Mouse (Mus musculus) kidney, embryonic 14.5 days (tissue): ENCODE results near the gene Npepps. TPM values are rescaled to one million over a fixed set of nuclear protein-coding genes. Genes with fewer than 3 reads are reported as not detected.
"Not testable (repeated sequence)": the region's sequence is repeated elsewhere in the genome, so short reads cannot be mapped to it uniquely, and the experiment has no call there.

ENCODE experiments used
- ATAC-seq: fragments of 200-750 bp; cut with Nextera tagmentation; 2 replicates; pipeline ENCODE4 v1.8.0; 2017; ENCODE audit warnings: moderate number of reproducible peaks, mild to moderate bottlenecking, moderate TSS enrichment, moderate library complexity; ENCODE audit not compliant: low FRiP score, low TSS enrichment
- H3K27ac ChIP-seq: fragments of 300-500 bp; sonication (generic); 2 replicates; pipeline ENCODE4 v1.5.1; 2014; ENCODE audit warnings: low read depth, mild to moderate bottlenecking, low read length, moderate library complexity, mixed read lengths
- H3K27me3 ChIP-seq: fragments of 300-500 bp; sonication (generic); 2 replicates; pipeline ENCODE4 v1.6.1; 2014; ENCODE audit warnings: mild to moderate bottlenecking, low read length; ENCODE audit not compliant: control insufficient read depth, insufficient read depth
- H3K36me3 ChIP-seq: fragments of 300-500 bp; sonication (generic); 2 replicates; pipeline ENCODE4 v1.6.1; 2014; ENCODE audit warnings: low read length, mixed read lengths; ENCODE audit not compliant: control insufficient read depth, insufficient read depth
- H3K4me1 ChIP-seq: fragments of 300-500 bp; sonication (generic); 2 replicates; pipeline ENCODE4 v1.6.1; 2014; ENCODE audit warnings: low read length, mixed read lengths; ENCODE audit not compliant: control insufficient read depth, insufficient read depth
- H3K4me2 ChIP-seq: fragments of 300-500 bp; sonication (generic); replicated peaks from 2 replicates; pipeline ENCODE4 v1.6.1; 2014; ENCODE audit warnings: low read depth, mild to moderate bottlenecking, low read length
- H3K4me3 ChIP-seq: fragments of 300-500 bp; sonication (generic); 2 replicates; pipeline ENCODE4 v1.5.1; 2014; ENCODE audit warnings: mild to moderate bottlenecking, low read length
- H3K9ac ChIP-seq: fragments of 300-500 bp; sonication (generic); 2 replicates; pipeline ENCODE4 v1.6.1; 2014; ENCODE audit warnings: low read depth, mild to moderate bottlenecking, low read length, moderate library complexity
- H3K9me3 ChIP-seq: fragments of 300-500 bp; sonication (generic); 2 replicates; pipeline ENCODE4 v1.6.1; 2016; ENCODE audit warnings: low read length; ENCODE audit not compliant: control insufficient read depth
- WGBS: fragments of 180-500 bp; shearing (Covaris S2); extraction: QIAGEN DNeasy Blood & Tissue Kit; methylation state at CpG from one replicate; pipeline ENCODE4 v1.1.7; 2014; 5-methylcytosine and 5-hydroxymethylcytosine counted together
- polyA plus RNA-seq: library from polyadenylated mRNA; unstranded; fragments of >200 nt; fragmentation: Nextera tagmentation; extraction: Ambion mirVana; gene quantifications from 2 replicates; pipeline ENCODE4 v1.2.1, GENCODE M21; 2014

The Npepps gene
- polyA plus RNA-seq, result 53.6 and 78.6 TPM in 2 replicates

GRCm38 (mm10) chr11:97280216-97280861, at the start of gene Npepps:
Npepps (minus strand) TSS chr11:97280638.
- H3K4me3 ChIP-seq, result peak within 1 kb of the TSS; percentile 99
- peaks cover 10% of the 10 kb centered on the region for H3K4me1 ChIP-seq
- peak within 1 kb of the TSS; percentile 61 for H3K4me2 ChIP-seq
- ATAC-seq, result peak; percentile 75
- 1% methylated on average over 61 of the region's 83 CpGs for WGBS
- H3K9me3 ChIP-seq, result no peaks in the 10 kb centered on the region
- H3K27me3 ChIP-seq, result no peaks in the 10 kb centered on the region
- peak within 1 kb of the TSS; percentile 99 for H3K9ac ChIP-seq
- H3K27ac ChIP-seq, result peak within 1 kb of the TSS; percentile 97
- no peaks in the 10 kb centered on the region for H3K36me3 ChIP-seq

GRCm38 (mm10) chr11:97328148-97328547, 47.7 kb upstream of the Npepps start:
- Histone ChIP-seq H3K27ac (no peak overlapping the region), H3K4me3 (no peak overlapping the region), H3K4me2 (no peak overlapping the region), H3K27me3 (no peaks in the 10 kb centered on the region), H3K9ac (no peak overlapping the region), H3K9me3 (no peaks in the 10 kb centered on the region), H3K36me3 (peaks cover 54% of the 10 kb centered on the region), H3K4me1 (no peaks in the 10 kb centered on the region)
- ATAC-seq, result no peak
- WGBS, result 29% methylated on average over 9 of the region's 9 CpGs

- H3K9ac ChIP-seq, result no peak overlapping the region
- no peak for ATAC-seq
- H3K4me2 ChIP-seq, result no peak overlapping the region
- no peaks in the 10 kb centered on the region for H3K4me1 ChIP-seq
- no peak overlapping the region for H3K4me3 ChIP-seq
- no peaks in the 10 kb centered on the region for H3K9me3 ChIP-seq
- peaks cover 58% of the 10 kb centered on the region for H3K36me3 ChIP-seq
- H3K27ac ChIP-seq, result no peak overlapping the region
- H3K27me3 ChIP-seq, result no peaks in the 10 kb centered on the region
- WGBS, result 70% methylated on average over 1 of the region's 1 CpGs
Measured at GRCm38 (mm10) chr11:97325224-97325623, 44.8 kb upstream of the Npepps start.

- H3K4me2 ChIP-seq, H3K9ac ChIP-seq, ATAC-seq, H3K4me3 ChIP-seq, H3K9me3 ChIP-seq, H3K27ac ChIP-seq, H3K27me3 ChIP-seq, H3K4me1 ChIP-seq: not testable (repeated sequence)
- WGBS, result 85% methylated on average over 8 of the region's 8 CpGs
- H3K36me3 ChIP-seq, result peaks cover 52% of the 10 kb centered on the region
Measured at GRCm38 (mm10) chr11:97321894-97322600, 41.6 kb upstream of the Npepps start.

GRCm38 (mm10) chr11:97321197-97321596, 40.8 kb upstream of the Npepps start:
- Histone ChIP-seq H3K9me3 (no peaks in the 10 kb centered on the region), H3K4me2 (no peak overlapping the region), H3K27me3 (no peaks in the 10 kb centered on the region), H3K27ac (no peak overlapping the region), H3K36me3 (peaks cover 44% of the 10 kb centered on the region), H3K4me1 (no peaks in the 10 kb centered on the region), H3K9ac (no peak overlapping the region), H3K4me3 (no peak overlapping the region)
- no peak for ATAC-seq
- WGBS, result 95% methylated on average over 8 of the region's 8 CpGs

- Histone ChIP-seq H3K27ac (no peak within 1 kb of the TSS; the same call in 1 of the 2 replicates), H3K9ac (peak within 1 kb of the TSS; percentile 60), H3K9me3 (no peaks in the 10 kb centered on the region), H3K27me3 (no peaks in the 10 kb centered on the region), H3K4me2 (peak within 1 kb of the TSS; percentile 49), H3K4me1 (peaks cover 3% of the 10 kb centered on the region; the same call in 1 of the 2 replicates), H3K36me3 (peaks cover 8% of the 10 kb centered on the region; the same call in 1 of the 2 replicates), H3K4me3 (peak within 1 kb of the TSS; percentile 59)
- ATAC-seq, result peak; percentile 96
- under 1% methylated on average over 50 of the region's 50 CpGs for WGBS
Measured at GRCm38 (mm10) chr11:97315504-97316503, 35.4 kb upstream of the Npepps start, which contains the start of gene Mrpl45. Mrpl45 (plus strand) TSS chr11:97315716.

- Histone ChIP-seq H3K4me3 (peak overlapping the region; percentile 59; the same call in 1 of the 2 replicates), H3K9me3 (no peaks in the 10 kb centered on the region), H3K27ac (no peak overlapping the region; the same call in 1 of the 2 replicates), H3K27me3 (no peaks in the 10 kb centered on the region), H3K4me2 (peak overlapping the region; percentile 25; the same call in 1 of the 2 replicates), H3K4me1 (peaks cover 8% of the 10 kb centered on the region; the same call in 1 of the 2 replicates), H3K36me3 (peaks cover 8% of the 10 kb centered on the region; the same call in 1 of the 2 replicates), H3K9ac (no peak overlapping the region)
- 49% methylated on average over 8 of the region's 8 CpGs for WGBS
- no peak for ATAC-seq
Measured at GRCm38 (mm10) chr11:97314751-97315503, 34.5 kb upstream of the Npepps start.

GRCm38 (mm10) chr11:97314110-97314509, 33.7 kb upstream of the Npepps start:
- WGBS, result 91% methylated on average over 3 of the region's 3 CpGs
- H3K27ac ChIP-seq, result no peak overlapping the region
- H3K4me2 ChIP-seq, result no peak overlapping the region
- no peaks in the 10 kb centered on the region for H3K9me3 ChIP-seq
- H3K36me3 ChIP-seq, result peaks cover 4% of the 10 kb centered on the region; the same call in 1 of the 2 replicates
- no peaks in the 10 kb centered on the region for H3K27me3 ChIP-seq
- no peak for ATAC-seq
- H3K4me3 ChIP-seq, result no peak overlapping the region
- no peak overlapping the region for H3K9ac ChIP-seq
- H3K4me1 ChIP-seq, result peaks cover 14% of the 10 kb centered on the region
